Mouse (Mus musculus) kidney, embryonic 14.5 days (tissue): ENCODE results near the gene Bud13. TPM values are rescaled to one million over a fixed set of nuclear protein-coding genes. Genes with fewer than 3 reads are reported as not detected.
"Not testable (repeated sequence)": the region's sequence is repeated elsewhere in the genome, so short reads cannot be mapped to it uniquely, and the experiment has no call there.

Experiments used
- ATAC-seq: fragments of 200-750 bp; cut with Nextera tagmentation; 2 replicates; pipeline ENCODE4 v1.8.0; 2017; ENCODE audit warnings: moderate number of reproducible peaks, mild to moderate bottlenecking, moderate TSS enrichment, moderate library complexity; ENCODE audit not compliant: low FRiP score, low TSS enrichment
- H3K27ac ChIP-seq: fragments of 300-500 bp; sonication (generic); 2 replicates; pipeline ENCODE4 v1.5.1; 2014; ENCODE audit warnings: low read depth, mild to moderate bottlenecking, low read length, moderate library complexity, mixed read lengths
- H3K27me3 ChIP-seq: fragments of 300-500 bp; sonication (generic); 2 replicates; pipeline ENCODE4 v1.6.1; 2014; ENCODE audit warnings: mild to moderate bottlenecking, low read length; ENCODE audit not compliant: control insufficient read depth, insufficient read depth
- H3K36me3 ChIP-seq: fragments of 300-500 bp; sonication (generic); 2 replicates; pipeline ENCODE4 v1.6.1; 2014; ENCODE audit warnings: low read length, mixed read lengths; ENCODE audit not compliant: control insufficient read depth, insufficient read depth
- H3K4me1 ChIP-seq: fragments of 300-500 bp; sonication (generic); 2 replicates; pipeline ENCODE4 v1.6.1; 2014; ENCODE audit warnings: low read length, mixed read lengths; ENCODE audit not compliant: control insufficient read depth, insufficient read depth
- H3K4me2 ChIP-seq: fragments of 300-500 bp; sonication (generic); replicated peaks from 2 replicates; pipeline ENCODE4 v1.6.1; 2014; ENCODE audit warnings: low read depth, mild to moderate bottlenecking, low read length
- H3K4me3 ChIP-seq: fragments of 300-500 bp; sonication (generic); 2 replicates; pipeline ENCODE4 v1.5.1; 2014; ENCODE audit warnings: mild to moderate bottlenecking, low read length
- H3K9ac ChIP-seq: fragments of 300-500 bp; sonication (generic); 2 replicates; pipeline ENCODE4 v1.6.1; 2014; ENCODE audit warnings: low read depth, mild to moderate bottlenecking, low read length, moderate library complexity
- H3K9me3 ChIP-seq: fragments of 300-500 bp; sonication (generic); 2 replicates; pipeline ENCODE4 v1.6.1; 2016; ENCODE audit warnings: low read length; ENCODE audit not compliant: control insufficient read depth
- WGBS: fragments of 180-500 bp; shearing (Covaris S2); extraction: QIAGEN DNeasy Blood & Tissue Kit; methylation state at CpG from one replicate; pipeline ENCODE4 v1.1.7; 2014; 5-methylcytosine and 5-hydroxymethylcytosine counted together
- polyA plus RNA-seq: library from polyadenylated mRNA; unstranded; fragments of >200 nt; fragmentation: Nextera tagmentation; extraction: Ambion mirVana; gene quantifications from 2 replicates; pipeline ENCODE4 v1.2.1, GENCODE M21; 2014

The Bud13 gene
- polyA plus RNA-seq, 1 experiment from 2014 or later: 28.6 TPM

- Histone ChIP-seq H3K4me1 (peaks cover 12% of the 10 kb centered on the region), H3K27me3 (peaks cover 2% of the 10 kb centered on the region; the same call in 1 of the 2 replicates), H3K27ac (peak overlapping the region; percentile 51; the same call in 1 of the 2 replicates), H3K9ac (peak overlapping the region; percentile 63; the same call in 1 of the 2 replicates), H3K4me2 (peak overlapping the region; percentile 40), H3K9me3 (no peaks in the 10 kb centered on the region), H3K4me3 (peak overlapping the region; percentile 35), H3K36me3 (no peaks in the 10 kb centered on the region)
- peak; percentile 68; the same call in 1 of the 2 replicates for ATAC-seq
- WGBS: 4% methylated on average over 19 of the region's 19 CpGs
Measured at GRCm38 (mm10) chr9:46329250-46329648, 46.4 kb downstream of the Bud13 start.

DNA sequence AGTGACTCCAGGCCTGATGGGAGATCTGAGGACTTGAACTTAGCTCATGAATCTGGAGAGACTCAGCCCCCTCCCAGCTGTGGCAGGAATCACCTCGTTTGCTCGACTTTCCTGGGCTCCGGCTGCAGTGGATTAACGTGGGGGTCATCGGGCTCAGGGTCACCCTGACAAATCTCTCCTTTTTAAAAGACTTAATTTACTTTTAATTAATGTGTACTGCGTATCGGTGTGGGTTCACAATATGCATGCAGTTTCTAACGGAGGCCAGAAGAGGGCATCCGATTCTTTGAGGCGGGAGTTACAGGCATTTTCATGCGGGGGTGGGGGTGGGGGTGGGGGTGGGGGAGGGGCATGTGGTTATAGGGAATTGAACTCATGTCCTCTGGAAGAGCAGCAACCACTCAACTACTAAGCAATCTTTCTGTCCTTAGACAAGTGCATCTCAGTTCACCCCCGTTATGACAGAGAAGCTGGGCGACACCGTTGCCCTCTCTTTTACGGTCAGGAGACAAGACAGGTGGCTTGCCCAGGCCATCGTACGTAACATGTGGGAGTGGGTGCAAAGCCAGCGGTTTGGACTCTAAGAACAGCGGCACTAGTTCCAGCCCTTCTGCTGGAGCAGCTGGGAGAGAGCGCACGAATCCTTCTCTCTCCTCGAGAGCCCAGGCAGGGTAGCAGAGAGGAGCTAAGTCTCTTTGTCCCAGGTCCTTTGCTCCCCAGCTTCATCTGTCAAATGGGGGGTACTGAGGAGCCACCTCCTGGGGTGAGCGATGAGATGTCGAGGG is 47.2 kb downstream of the Bud13 start:
- Histone ChIP-seq H3K27me3 (peaks cover 3% of the 10 kb centered on the region), H3K9me3 (no peaks in the 10 kb centered on the region), H3K27ac (no peak overlapping the region), H3K4me3 (no peak overlapping the region), H3K9ac (no peak overlapping the region), H3K4me2 (peak overlapping the region; percentile 40), H3K36me3 (no peaks in the 10 kb centered on the region), H3K4me1 (peaks cover 12% of the 10 kb centered on the region)
- 23% methylated on average over 24 of the region's 24 CpGs for WGBS
- ATAC-seq: 0 out of 2 replicates have a peak, but pooled peaks have one; percentile 33

DNA sequence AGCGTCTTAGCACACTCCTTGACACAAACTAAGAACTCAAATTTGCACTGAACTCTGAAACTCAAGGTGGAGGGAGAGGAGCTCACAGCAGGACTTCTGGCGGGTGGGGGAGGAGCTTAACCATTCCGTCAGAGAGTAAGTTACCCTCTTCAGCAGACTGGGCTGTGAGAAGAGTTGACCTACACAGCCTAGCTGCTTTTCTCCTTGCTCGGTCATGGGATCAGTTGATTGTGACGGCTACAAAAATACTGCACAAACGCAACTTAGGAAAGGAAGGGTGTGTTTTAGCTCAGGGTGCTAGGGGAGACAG is 47.7 kb downstream of the Bud13 start:
- no peak for ATAC-seq
- 54% methylated on average over 6 of the region's 6 CpGs for WGBS
- peaks cover 3% of the 10 kb centered on the region for H3K27me3 ChIP-seq
- H3K9me3 ChIP-seq: no peaks in the 10 kb centered on the region
- H3K27ac ChIP-seq: no peak overlapping the region
- H3K4me1 ChIP-seq: peaks cover 12% of the 10 kb centered on the region
- H3K36me3 ChIP-seq: no peaks in the 10 kb centered on the region
- no peak overlapping the region for H3K9ac ChIP-seq
- no peak overlapping the region for H3K4me3 ChIP-seq
- no peak overlapping the region for H3K4me2 ChIP-seq

- Histone ChIP-seq H3K27ac (no peak overlapping the region), H3K4me3 (no peak overlapping the region), H3K4me1 (peaks cover 12% of the 10 kb centered on the region), H3K27me3 (peaks cover 3% of the 10 kb centered on the region), H3K9ac (no peak overlapping the region), H3K9me3 (no peaks in the 10 kb centered on the region), H3K4me2 (no peak overlapping the region), H3K36me3 (no peaks in the 10 kb centered on the region)
- WGBS: 86% methylated on average over 1 of the region's 1 CpGs
- ATAC-seq: no peak
Measured at GRCm38 (mm10) chr9:46331301-46331700, 48.5 kb downstream of the Bud13 start.

DNA sequence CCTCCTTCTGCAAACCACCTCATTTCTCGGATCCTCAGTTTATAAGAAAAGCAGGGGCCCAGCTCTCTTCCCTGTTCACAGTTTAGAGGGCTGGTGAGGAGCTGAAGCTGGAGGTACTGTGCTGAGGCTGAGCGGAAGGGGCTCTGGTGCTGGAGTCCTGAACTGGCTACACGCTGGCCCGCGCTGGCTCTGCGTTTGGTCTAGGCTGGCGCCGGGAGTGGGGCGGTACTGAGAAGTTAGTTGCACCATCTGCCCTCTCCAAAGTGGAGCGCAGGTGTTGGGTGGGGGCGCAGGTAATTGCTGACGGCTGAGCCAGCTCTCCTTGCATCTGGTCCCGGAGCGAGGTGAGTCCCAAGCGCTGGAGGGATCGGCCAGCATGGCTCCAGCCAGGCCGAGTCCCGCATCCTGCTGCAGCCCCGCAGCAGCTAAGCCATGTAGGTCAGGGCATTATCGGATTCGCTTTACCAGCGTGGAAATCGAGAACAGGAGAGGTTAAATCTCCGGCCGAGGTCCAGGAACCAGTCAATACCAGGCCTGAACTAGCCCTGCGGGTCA is 51.7 kb downstream of the Bud13 start:
- no peaks in the 10 kb centered on the region for H3K36me3 ChIP-seq
- peaks cover 3% of the 10 kb centered on the region for H3K27me3 ChIP-seq
- H3K4me1 ChIP-seq: peaks cover under 1% of the 10 kb centered on the region; the same call in 1 of the 2 replicates
- H3K4me3 ChIP-seq: no peak overlapping the region
- H3K4me2 ChIP-seq: no peak overlapping the region
- 41% methylated on average over 26 of the region's 26 CpGs for WGBS
- H3K27ac ChIP-seq: no peak overlapping the region
- H3K9ac ChIP-seq: no peak overlapping the region
- ATAC-seq: no peak
- H3K9me3 ChIP-seq: no peaks in the 10 kb centered on the region

- WGBS: 82% methylated on average over 10 of the region's 10 CpGs
- no peak for ATAC-seq
- H3K4me3 ChIP-seq: no peak overlapping the region
- H3K4me1 ChIP-seq: no peaks in the 10 kb centered on the region
- no peaks in the 10 kb centered on the region for H3K9me3 ChIP-seq
- no peak overlapping the region for H3K9ac ChIP-seq
- no peaks in the 10 kb centered on the region for H3K36me3 ChIP-seq
- no peak overlapping the region for H3K4me2 ChIP-seq
- peaks cover 3% of the 10 kb centered on the region for H3K27me3 ChIP-seq
- no peak overlapping the region for H3K27ac ChIP-seq
Measured at GRCm38 (mm10) chr9:46335461-46335995, 52.7 kb downstream of the Bud13 start.

GRCm38 (mm10) chr9:46336294-46336693 is 53.5 kb downstream of the Bud13 start:
- not testable (repeated sequence) for H3K4me1 ChIP-seq, H3K4me2 ChIP-seq, H3K36me3 ChIP-seq, H3K27me3 ChIP-seq, H3K27ac ChIP-seq, H3K4me3 ChIP-seq, H3K9me3 ChIP-seq, H3K9ac ChIP-seq, ATAC-seq
- WGBS: 76% methylated on average over 13 of the region's 14 CpGs

DNA sequence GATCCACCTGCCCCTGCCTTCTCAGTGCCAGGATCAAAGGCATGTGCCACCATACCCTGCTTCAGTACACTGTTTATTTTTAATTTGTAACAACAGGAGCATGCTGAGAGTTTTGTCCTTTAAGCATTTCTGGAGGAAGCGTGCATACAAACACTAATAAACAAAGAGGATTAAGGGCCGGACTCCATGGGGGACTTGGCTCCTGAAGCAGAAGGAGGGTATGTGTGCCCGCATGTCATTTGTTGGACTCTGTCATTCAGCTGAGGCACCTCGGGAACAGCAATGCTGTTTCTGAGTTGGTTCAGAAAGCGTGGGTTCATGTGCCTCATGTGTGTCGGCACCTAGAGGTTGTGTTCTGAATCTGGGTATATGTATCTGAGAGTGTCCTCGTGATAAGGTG is 54.5 kb downstream of the Bud13 start:
- no peak for ATAC-seq
- H3K4me2 ChIP-seq: no peak overlapping the region
- no peak overlapping the region for H3K9ac ChIP-seq
- H3K4me3 ChIP-seq: no peak overlapping the region
- WGBS: 79% methylated on average over 7 of the region's 7 CpGs
- peaks cover 3% of the 10 kb centered on the region for H3K27me3 ChIP-seq
- no peaks in the 10 kb centered on the region for H3K4me1 ChIP-seq
- no peaks in the 10 kb centered on the region for H3K9me3 ChIP-seq
- H3K27ac ChIP-seq: no peak overlapping the region
- H3K36me3 ChIP-seq: no peaks in the 10 kb centered on the region

DNA sequence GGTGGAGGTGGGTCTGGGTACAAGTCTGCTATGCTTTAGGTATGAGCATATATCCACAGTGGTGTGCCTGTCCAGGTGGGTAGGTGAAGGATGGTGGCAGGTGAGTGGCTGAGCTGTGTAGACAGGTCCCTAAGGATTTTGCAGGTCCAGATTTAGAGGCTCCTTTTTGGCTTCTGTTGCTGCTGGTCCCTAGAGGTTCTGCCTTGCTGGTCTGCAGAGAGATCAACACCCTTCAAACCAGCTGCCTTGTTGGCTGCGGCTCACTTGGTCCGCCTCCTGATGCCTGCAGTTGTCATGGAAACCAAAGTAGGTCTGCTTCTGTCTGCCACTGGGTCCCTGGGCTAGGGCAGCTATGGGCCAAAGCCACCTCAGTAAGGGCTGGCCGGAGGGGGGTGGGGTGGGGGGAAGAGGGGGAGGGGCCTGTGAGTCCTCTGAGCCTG is 55.1 kb downstream of the Bud13 start:
- Histone ChIP-seq H3K9me3 (no peaks in the 10 kb centered on the region), H3K4me3 (no peak overlapping the region), H3K4me2 (no peak overlapping the region), H3K27ac (no peak overlapping the region), H3K36me3 (no peaks in the 10 kb centered on the region), H3K4me1 (no peaks in the 10 kb centered on the region), H3K9ac (no peak overlapping the region), H3K27me3 (peaks cover 3% of the 10 kb centered on the region)
- 0% methylated on average over 3 of the region's 3 CpGs for WGBS
- ATAC-seq: peak; percentile 69
